Mouse (Mus musculus) embryonic facial prominence, embryonic 14.5 days (tissue): ENCODE results near the gene Cacna1s. TPM values are rescaled to one million over a fixed set of nuclear protein-coding genes. Genes with fewer than 3 reads are reported as not detected.
A peak's percentile ranks its signal among the peaks of the same experiment; 100 is the strongest.

Source experiments
- ATAC-seq: fragments of 200-750 bp; cut with Nextera tagmentation; 2 replicates; pipeline ENCODE4 v1.8.0; 2017; ENCODE audit warnings: low read depth, moderate number of reproducible peaks, moderate TSS enrichment
- DNase-seq: peaks from one replicate; pipeline ENCODE4 v3.0.0-alpha.2; 2015; ENCODE audit warnings: low spot score
- H3K27ac ChIP-seq: fragments of 300-500 bp; sonication (generic); replicated peaks from 2 replicates; pipeline ENCODE4 v1.5.1; 2014; ENCODE audit warnings: low read depth, mild to moderate bottlenecking, low read length, moderate library complexity
- H3K27me3 ChIP-seq: fragments of 300-500 bp; sonication (generic); replicated peaks from 2 replicates; pipeline ENCODE4 v1.6.1; 2014; ENCODE audit warnings: low read length; ENCODE audit not compliant: control insufficient read depth, insufficient read depth
- H3K36me3 ChIP-seq: fragments of 300-500 bp; sonication (generic); 2 replicates; pipeline ENCODE4 v1.6.1; 2014; ENCODE audit warnings: low read length, mixed read lengths; ENCODE audit not compliant: control insufficient read depth, insufficient read depth
- H3K4me1 ChIP-seq: fragments of 300-500 bp; sonication (generic); 2 replicates; pipeline ENCODE4 v1.6.1; 2014; ENCODE audit warnings: antibody characterized with exemption, low read length; ENCODE audit not compliant: control insufficient read depth, insufficient read depth
- H3K4me2 ChIP-seq: fragments of 300-500 bp; sonication (generic); 2 replicates; pipeline ENCODE4 v1.6.1; 2014; ENCODE audit warnings: low read depth, mild to moderate bottlenecking, low read length, moderate library complexity, mixed read lengths
- H3K4me3 ChIP-seq: fragments of 300-500 bp; sonication (generic); 2 replicates; pipeline ENCODE4 v1.5.1; 2014; ENCODE audit warnings: low read depth, mild to moderate bottlenecking, low read length
- H3K9ac ChIP-seq: fragments of 300-500 bp; sonication (generic); 2 replicates; pipeline ENCODE4 v1.6.1; 2014; ENCODE audit warnings: low read depth, mild to moderate bottlenecking, low read length, moderate library complexity, mixed read lengths
- H3K9me3 ChIP-seq: fragments of 300-500 bp; sonication (generic); 2 replicates; pipeline ENCODE4 v1.6.1; 2016; ENCODE audit warnings: low read length; ENCODE audit not compliant: control insufficient read depth
- WGBS: fragments of 180-500 bp; shearing (Covaris S2); extraction: QIAGEN DNeasy Blood & Tissue Kit; methylation state at CpG from one replicate; pipeline ENCODE4 v1.1.7; 2014; 5-methylcytosine and 5-hydroxymethylcytosine counted together
- polyA plus RNA-seq: library from polyadenylated mRNA; unstranded; fragments of >200 nt; fragmentation: Nextera tagmentation; extraction: Ambion mirVana; gene quantifications from 2 replicates; pipeline ENCODE4 v1.2.1, GENCODE M21; 2014

Cacna1s gene
- polyA plus RNA-seq, 1 experiment from 2014 or later, result 11.2 TPM

DNA sequence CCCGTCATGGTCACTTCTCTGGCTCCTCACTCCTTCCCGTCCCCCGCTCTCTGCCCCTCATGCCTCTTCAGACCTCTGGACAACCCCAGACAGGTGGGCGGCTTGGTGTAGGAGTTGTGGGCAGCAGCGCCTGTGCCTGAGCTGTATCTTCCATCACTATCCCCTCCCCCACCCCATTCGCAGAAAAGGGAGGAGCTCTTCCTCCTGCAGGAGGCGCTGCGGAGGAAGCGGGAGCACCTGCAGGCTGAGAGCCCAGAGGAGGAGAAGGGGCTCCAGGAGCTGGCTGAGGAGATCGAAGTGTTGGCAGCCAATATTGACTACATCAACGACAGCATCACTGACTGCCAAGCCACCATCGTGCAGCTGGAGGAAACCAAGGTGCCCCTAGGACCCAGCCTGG is 107.3 kb downstream of the Cacna1s start:
- no peak overlapping the region for H3K9ac ChIP-seq
- no peaks in the 10 kb centered on the region for H3K4me1 ChIP-seq
- no peak overlapping the region for H3K27ac ChIP-seq
- ATAC-seq (no peak), DNase-seq (no peak)
- H3K27me3 ChIP-seq, result no peaks in the 10 kb centered on the region
- H3K36me3 ChIP-seq, result peaks cover 56% of the 10 kb centered on the region
- H3K4me3 ChIP-seq, result no peak overlapping the region
- H3K4me2 ChIP-seq, result no peak overlapping the region
- 46% methylated on average over 12 of the region's 12 CpGs for WGBS
- H3K9me3 ChIP-seq, result no peaks in the 10 kb centered on the region

DNA sequence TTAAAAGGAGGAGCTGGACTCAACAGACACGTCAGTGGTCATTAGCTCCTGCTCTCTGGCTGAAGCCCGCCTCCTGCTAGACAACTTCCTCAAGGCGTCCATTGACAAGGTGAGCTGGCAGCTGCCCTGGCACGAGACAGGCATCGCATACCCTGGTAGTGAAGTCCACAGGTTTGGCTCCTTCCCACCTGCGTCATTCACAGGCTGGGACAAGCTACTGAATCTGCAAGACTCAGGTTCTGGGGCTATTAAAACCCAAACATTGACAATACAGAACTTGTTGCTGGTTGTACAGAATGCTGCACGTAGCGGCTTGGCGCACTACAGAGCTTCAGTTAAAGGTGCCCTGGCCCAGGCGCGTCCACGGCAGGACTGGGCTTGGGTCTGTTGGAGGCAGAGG is 107.7 kb downstream of the Cacna1s start:
- peaks cover 60% of the 10 kb centered on the region for H3K36me3 ChIP-seq
- DNase-seq (no peak), ATAC-seq (no peak)
- H3K27me3 ChIP-seq, result no peaks in the 10 kb centered on the region
- no peak overlapping the region for H3K27ac ChIP-seq
- no peak overlapping the region for H3K9ac ChIP-seq
- no peak overlapping the region for H3K4me2 ChIP-seq
- H3K9me3 ChIP-seq, result no peaks in the 10 kb centered on the region
- H3K4me3 ChIP-seq, result no peak overlapping the region
- H3K4me1 ChIP-seq, result no peaks in the 10 kb centered on the region
- 80% methylated on average over 12 of the region's 12 CpGs for WGBS

DNA sequence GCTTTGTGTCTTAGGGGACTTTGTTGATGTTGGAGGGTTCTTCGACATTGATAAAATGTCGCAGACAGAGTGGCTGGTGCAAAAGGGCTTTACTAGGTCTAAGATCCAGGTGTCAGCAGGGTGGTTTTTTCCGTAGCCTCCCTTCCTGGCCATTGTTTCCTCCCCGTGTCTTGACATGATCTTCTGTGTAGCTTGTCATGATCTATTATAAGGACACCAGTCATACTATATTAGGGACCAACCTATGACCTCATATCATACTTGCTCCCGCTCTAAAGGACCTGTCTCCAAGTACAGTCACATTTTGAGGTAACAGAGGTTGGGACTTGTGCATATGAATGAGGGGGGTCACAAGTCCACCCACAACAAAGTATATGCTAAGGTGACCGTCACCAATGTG is 108.4 kb downstream of the Cacna1s start:
- ATAC-seq (no peak), DNase-seq (no peak)
- H3K9me3 ChIP-seq, result no peaks in the 10 kb centered on the region
- no peak overlapping the region for H3K9ac ChIP-seq
- H3K4me2 ChIP-seq, result no peak overlapping the region
- H3K4me3 ChIP-seq, result no peak overlapping the region
- H3K27me3 ChIP-seq, result no peaks in the 10 kb centered on the region
- peaks cover 60% of the 10 kb centered on the region for H3K36me3 ChIP-seq
- H3K4me1 ChIP-seq, result no peaks in the 10 kb centered on the region
- H3K27ac ChIP-seq, result no peak overlapping the region
- 90% methylated on average over 6 of the region's 6 CpGs for WGBS

GRCm38 (mm10) chr1:136161333-136161921 is 108.9 kb downstream of the Cacna1s start:
- H3K36me3 ChIP-seq, result peaks cover 55% of the 10 kb centered on the region

GRCm38 (mm10) chr1:136165436-136165835 is 112.9 kb downstream of the Cacna1s start:
- Histone ChIP-seq H3K9ac (no peak overlapping the region), H3K27me3 (no peaks in the 10 kb centered on the region), H3K9me3 (no peaks in the 10 kb centered on the region), H3K36me3 (peaks cover 33% of the 10 kb centered on the region), H3K4me1 (no peaks in the 10 kb centered on the region), H3K4me3 (no peak overlapping the region), H3K4me2 (no peak overlapping the region), H3K27ac (no peak overlapping the region)
- DNase-seq (no peak), ATAC-seq (no peak)
- 50% methylated on average over 2 of the region's 2 CpGs for WGBS

More at GRCm38 (mm10) chr1:136161333-136161921, 108.9 kb downstream of the Cacna1s start:
- Histone ChIP-seq H3K27ac (no peak overlapping the region), H3K4me1 (no peaks in the 10 kb centered on the region), H3K4me2 (no peak overlapping the region), H3K9ac (no peak overlapping the region), H3K4me3 (no peak overlapping the region), H3K27me3 (no peaks in the 10 kb centered on the region), H3K9me3 (no peaks in the 10 kb centered on the region)
- DNase-seq (no peak), ATAC-seq (no peak)
- WGBS, result 81% methylated on average over 7 of the region's 7 CpGs

GRCm38 (mm10) chr1:136167657-136168056 is 115.1 kb downstream of the Cacna1s start:
- Histone ChIP-seq H3K27ac (no peak overlapping the region), H3K4me2 (no peak overlapping the region), H3K36me3 (peaks cover 33% of the 10 kb centered on the region; the same call in 1 of the 2 replicates), H3K27me3 (no peaks in the 10 kb centered on the region), H3K9me3 (no peaks in the 10 kb centered on the region), H3K4me3 (no peak overlapping the region), H3K9ac (no peak overlapping the region), H3K4me1 (no peaks in the 10 kb centered on the region)
- DNase-seq (peak; percentile 56), ATAC-seq (no peak)
- WGBS, result 66% methylated on average over 8 of the region's 8 CpGs

Other genes with a start within 250 kb of the Cacna1s start
- 16.6 and 21.7 TPM in 2 replicates for gene Lad1, start 234.2 kb upstream of the Cacna1s start, polyA plus RNA-seq
- 193 and 213 TPM in 2 replicates for gene Tnnt2, start 216.4 kb upstream of the Cacna1s start, polyA plus RNA-seq
- gene Pkp1, start 133.5 kb upstream of the Cacna1s start, polyA plus RNA-seq, result 15.2 and 20.1 TPM in 2 replicates
- 0.09 TPM in 1 of 2 replicates, not detected in the other for gene Igfn1, start 46.4 kb upstream of the Cacna1s start, polyA plus RNA-seq
- 93.3 and 112 TPM in 2 replicates for gene Tmem9, start 44.6 kb upstream of the Cacna1s start, polyA plus RNA-seq
- 0.67 TPM in 1 of 2 replicates, not detected in the other for gene Ascl5, start 1.9 kb upstream of the Cacna1s start, polyA plus RNA-seq
- gene Kif21b, start 78.6 kb downstream of the Cacna1s start, polyA plus RNA-seq, result 2.8 and 3.3 TPM in 2 replicates
- gene Mroh3, start 160.1 kb downstream of the Cacna1s start, polyA plus RNA-seq, result not detected in 2 replicates
- 8.0 and 10.8 TPM in 2 replicates for gene Inava, start 181.5 kb downstream of the Cacna1s start, polyA plus RNA-seq
- not detected in 2 replicates for gene Gpr25, start 208.1 kb downstream of the Cacna1s start, polyA plus RNA-seq